Mouse (Mus musculus) induced T-regulatory cell, adult 2 months (primary cell): Measurements from ENCODE around the gene Olfr891.
"Not testable (repeated sequence)": the region's sequence is repeated elsewhere in the genome, so short reads cannot be mapped to it uniquely, and the experiment has no call there.

Source experiments
- DNase-seq: peaks from one replicate; pipeline ENCODE4 v3.0.0-alpha.2; 2012; ENCODE audit warnings: low read depth

Gene Olfr891

GRCm38 (mm10) chr9:38180721-38181120, at the start of gene Olfr891:
Gene Olfr891 (minus strand): TSS chr9:38180821.
- no peak for DNase-seq

DNA sequence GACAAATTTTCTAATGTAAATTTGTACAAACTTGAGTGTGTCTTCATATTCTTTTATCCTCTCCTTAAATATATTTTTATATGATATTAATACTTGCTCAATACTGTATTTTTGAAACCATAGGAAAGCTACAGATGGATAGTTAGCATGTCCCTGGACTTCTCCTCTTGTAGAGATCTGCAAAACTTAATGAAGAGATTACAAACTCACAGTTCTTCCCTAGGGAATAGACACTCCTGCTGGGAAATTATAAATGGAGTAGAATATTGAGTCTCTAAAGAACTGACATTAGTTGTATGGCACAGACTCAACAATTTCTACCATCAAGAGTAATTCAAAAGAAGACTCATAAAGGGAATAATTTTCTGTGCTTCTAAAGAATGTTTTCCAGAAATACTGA, 37.1 kb upstream of the Olfr891 start, which contains the start of gene Olfr894:
TSS of gene Olfr894 (plus strand) at position 301 of the 400 bp plus-strand sequence.
- DNase-seq = no peak

GRCm38 (mm10) chr9:38208065-38208464, 27.4 kb upstream of the Olfr891 start, which contains the start of gene Olfr893:
Gene Olfr893 (plus strand): TSS chr9:38208365.
- no peak for DNase-seq

- not testable (repeated sequence) for DNase-seq
Observed at GRCm38 (mm10) chr9:38168341-38168740, 12.3 kb downstream of the Olfr891 start.

DNA sequence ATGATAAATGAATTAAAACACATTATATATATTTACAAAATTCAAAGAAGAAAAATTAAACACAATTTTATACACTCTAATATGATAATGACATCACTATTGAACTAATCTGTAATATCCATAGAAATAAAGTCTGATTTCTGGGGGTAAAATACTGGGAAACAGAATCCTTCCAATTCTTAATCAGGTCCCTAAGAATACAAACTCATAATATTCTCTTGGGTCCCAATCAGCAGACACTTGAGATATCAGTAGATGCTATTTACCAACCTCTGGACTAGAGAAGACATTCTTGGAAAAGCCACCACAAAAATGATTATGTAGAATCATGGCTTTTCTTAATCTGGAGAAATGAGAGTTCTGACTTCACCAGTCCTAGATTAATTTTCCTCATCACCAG, 38.4 kb downstream of the Olfr891 start, which contains the start of gene Olfr890:
TSS of gene Olfr890 (plus strand) at position 301 of the 400 bp plus-strand sequence.
- no peak for DNase-seq
